Mouse (Mus musculus) limb, embryonic 14.5 days (tissue): ENCODE measurements around the gene Anks1. TPM values are rescaled to one million over a fixed set of nuclear protein-coding genes. Genes with fewer than 3 reads are reported as not detected.
"Not testable (repeated sequence)": the region's sequence is repeated elsewhere in the genome, so short reads cannot be mapped to it uniquely, and the experiment has no call there.

ENCODE experiments used
- ATAC-seq: fragments of 200-750 bp; cut with Nextera tagmentation; 2 replicates; pipeline ENCODE4 v1.8.0; 2017; ENCODE audit warnings: low read depth, moderate number of reproducible peaks, moderate TSS enrichment; ENCODE audit not compliant: low FRiP score
- DNase-seq: peaks from one replicate; pipeline ENCODE4 v3.0.0-alpha.2; 2015; ENCODE audit warnings: low spot score
- H3K27ac ChIP-seq: fragments of 300-500 bp; sonication (generic); replicated peaks from 2 replicates; pipeline ENCODE4 v1.5.1; 2014; ENCODE audit warnings: low read depth, mild to moderate bottlenecking, low read length, moderate library complexity, mixed read lengths
- H3K27me3 ChIP-seq: fragments of 300-500 bp; sonication (generic); 2 replicates; pipeline ENCODE4 v1.6.1; 2014; ENCODE audit warnings: low read length, mixed read lengths; ENCODE audit not compliant: control insufficient read depth, insufficient read depth
- H3K36me3 ChIP-seq: fragments of 300-500 bp; sonication (generic); 2 replicates; pipeline ENCODE4 v1.6.1; 2014; ENCODE audit warnings: mild to moderate bottlenecking, low read length, moderate library complexity, mixed read lengths; ENCODE audit not compliant: control insufficient read depth, insufficient read depth
- H3K4me1 ChIP-seq: fragments of 300-500 bp; sonication (generic); 2 replicates; pipeline ENCODE4 v1.6.1; 2014; ENCODE audit warnings: antibody characterized with exemption, low read length, mixed read lengths; ENCODE audit not compliant: control insufficient read depth, insufficient read depth
- H3K4me2 ChIP-seq: fragments of 300-500 bp; sonication (generic); replicated peaks from 2 replicates; pipeline ENCODE4 v1.6.1; 2014; ENCODE audit warnings: low read depth, mild to moderate bottlenecking, low read length, moderate library complexity; ENCODE audit not compliant: severe bottlenecking
- H3K4me3 ChIP-seq: fragments of 300-500 bp; sonication (generic); replicated peaks from 2 replicates; pipeline ENCODE4 v1.5.1; 2014; ENCODE audit warnings: low read length
- H3K9ac ChIP-seq: fragments of 300-500 bp; sonication (generic); 2 replicates; pipeline ENCODE4 v1.6.1; 2014; ENCODE audit warnings: mild to moderate bottlenecking, low read depth, low read length, moderate library complexity; ENCODE audit not compliant: severe bottlenecking
- H3K9me3 ChIP-seq: fragments of 300-500 bp; sonication (generic); 2 replicates; pipeline ENCODE4 v1.6.1; 2016; ENCODE audit warnings: low read length; ENCODE audit not compliant: control insufficient read depth
- POLR2A ChIP-seq: fragments of 200-500 bp; IDR thresholded peaks from 2 replicates; pipeline ENCODE4 v1.8.0; 2012; ENCODE audit warnings: inconsistent platforms, mild to moderate bottlenecking, moderate library complexity, borderline replicate concordance; ENCODE audit not compliant: insufficient read depth, insufficient read length; ENCODE audit errors: extremely low read depth
- WGBS: fragments of 180-500 bp; shearing (Covaris S2); extraction: QIAGEN DNeasy Blood & Tissue Kit; methylation state at CpG from one replicate; pipeline ENCODE4 v1.1.7; 2014; 5-methylcytosine and 5-hydroxymethylcytosine counted together
- polyA plus RNA-seq, 2 experiments: library from polyadenylated mRNA; depleted of rRNA in 1 of 2; stranded (reverse) in 1 of 2; unstranded in 1 of 2; fragments of >200 nt; fragmentation: Nextera tagmentation in 1 of 2; extraction: Ambion mirVana in 1 of 2; gene quantifications; 2 replicates each; pipeline versions ENCODE4 v1.2.1 to v1.2.3; 2012 to 2014

Gene Anks1
- polyA plus RNA-seq, 2 experiments, result 14.6 to 40.6 TPM

GRCm38 (mm10) chr17:27957649-27958048 lies 48.5 kb downstream of the Anks1 start:
- Histone ChIP-seq H3K27me3 (no peaks in the 10 kb centered on the region), H3K9ac (no peak overlapping the region), H3K4me3 (no peak overlapping the region), H3K36me3 (no peaks in the 10 kb centered on the region), H3K4me1 (peaks cover 8% of the 10 kb centered on the region), H3K9me3 (no peaks in the 10 kb centered on the region), H3K27ac (no peak overlapping the region), H3K4me2 (no peak overlapping the region)
- 95% methylated on average over 9 of the region's 9 CpGs for WGBS
- DNase-seq, result no peak
- no peak for TF ChIP-seq POLR2A
- no peak for ATAC-seq

GRCm38 (mm10) chr17:27960128-27961111 lies 51.3 kb downstream of the Anks1 start:
- peak; percentile 32 for DNase-seq
- WGBS, result 22% methylated on average over 20 of the region's 21 CpGs
- Histone ChIP-seq H3K4me2 (peak overlapping the region; percentile 10), H3K4me1 (peaks cover 8% of the 10 kb centered on the region), H3K4me3 (no peak overlapping the region; the same call in 1 of the 2 replicates), H3K9ac (0 out of 2 replicates have a peak overlapping the region, but pooled peaks have one; percentile 8), H3K36me3 (no peaks in the 10 kb centered on the region), H3K9me3 (no peaks in the 10 kb centered on the region), H3K27ac (no peak overlapping the region; the same call in 1 of the 2 replicates), H3K27me3 (no peaks in the 10 kb centered on the region)
- no peak for ATAC-seq
- TF ChIP-seq POLR2A, result no peak

- H3K36me3 ChIP-seq, H3K9ac ChIP-seq, H3K4me1 ChIP-seq, DNase-seq, H3K4me2 ChIP-seq, H3K27ac ChIP-seq, H3K27me3 ChIP-seq, H3K9me3 ChIP-seq, H3K4me3 ChIP-seq, ATAC-seq: not testable (repeated sequence)
- WGBS, result 87% methylated on average over 6 of the region's 7 CpGs
Measured at GRCm38 (mm10) chr17:27963120-27963519, 54.0 kb downstream of the Anks1 start.

DNA sequence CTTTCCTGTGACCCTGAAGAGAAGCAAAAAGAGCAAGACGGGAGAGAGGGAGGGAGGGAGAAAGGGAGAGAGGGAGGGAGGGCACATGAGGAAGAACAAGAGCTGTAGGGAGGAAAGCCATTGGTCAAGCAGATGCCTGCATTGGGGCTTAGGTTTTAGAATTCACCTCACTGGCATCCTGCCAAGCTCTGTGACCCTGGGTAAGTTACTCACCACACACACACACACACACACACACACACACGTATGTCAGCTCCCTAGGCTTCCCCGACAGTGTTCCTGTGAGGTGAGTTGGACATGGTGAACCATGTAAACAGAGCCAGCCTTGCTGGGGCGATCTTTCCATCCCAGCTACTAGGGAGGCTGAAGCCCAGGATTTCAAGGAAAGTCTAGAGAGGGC lies 55.5 kb downstream of the Anks1 start:
- Histone ChIP-seq H3K27me3 (no peaks in the 10 kb centered on the region), H3K4me2 (no peak overlapping the region), H3K4me3 (no peak overlapping the region), H3K36me3 (no peaks in the 10 kb centered on the region), H3K27ac (no peak overlapping the region), H3K9me3 (no peaks in the 10 kb centered on the region), H3K4me1 (peaks cover 10% of the 10 kb centered on the region), H3K9ac (no peak overlapping the region)
- DNase-seq (no peak), ATAC-seq (no peak)
- TF ChIP-seq POLR2A, result no peak
- WGBS, result 55% methylated on average over 4 of the region's 4 CpGs

GRCm38 (mm10) chr17:27965292-27965691 lies 56.2 kb downstream of the Anks1 start:
- WGBS, result 70% methylated on average over 10 of the region's 10 CpGs
- no peak for DNase-seq
- no peak for ATAC-seq
- no peak for TF ChIP-seq POLR2A
- Histone ChIP-seq H3K4me2 (no peak overlapping the region), H3K9me3 (no peaks in the 10 kb centered on the region), H3K36me3 (no peaks in the 10 kb centered on the region), H3K4me1 (peaks cover 9% of the 10 kb centered on the region), H3K27me3 (no peaks in the 10 kb centered on the region), H3K27ac (no peak overlapping the region), H3K4me3 (no peak overlapping the region), H3K9ac (no peak overlapping the region)
